Mouse (Mus musculus): ENCODE results near the gene Pno1. TPM values are rescaled to one million over a fixed set of nuclear protein-coding genes. Genes with fewer than 3 reads are reported as not detected.
A peak's percentile ranks its signal among the peaks of the same experiment; 100 is the strongest.

Pno1 gene
- polyA plus RNA-seq, 1 experiment: 1.7 TPM

- Histone ChIP-seq H3K27ac (ENCODE audit: insufficient read depth, low read length) (peak overlapping the region; percentile 62), H3K36me3 (ENCODE audit: control insufficient read depth, insufficient read depth, low read length) (no peaks in the 10 kb centered on the region), H3K4me3 (ENCODE audit: extremely low read depth, insufficient read depth, insufficient read length) (no peak overlapping the region), H3K27me3 (ENCODE audit: control insufficient read depth, insufficient read depth, low read length) (no peaks in the 10 kb centered on the region), H3K4me1 (ENCODE audit: control insufficient read depth, insufficient read depth, insufficient read length) (peaks cover 34% of the 10 kb centered on the region)
- 47% methylated on average over 7 of the region's 7 CpGs for WGBS
- TF ChIP-seq CTCF (IDR thresholded peaks at IDR 0.05; ENCODE audit: extremely low read depth, insufficient read depth, insufficient read length, insufficient replicate concordance): no peak
- peak; percentile 35 to 47 for DNase-seq (ENCODE audit: low read depth in 1 of 2, low spot score in 2 of 2)
Observed at GRCm38 (mm10) chr11:17166627-17167026, 44.7 kb downstream of the Pno1 start.

GRCm38 (mm10) chr11:17163956-17164355, 47.4 kb downstream of the Pno1 start:
- H3K27ac ChIP-seq (ENCODE audit: insufficient read depth, low read length): no peak overlapping the region
- DNase-seq (ENCODE audit: low read depth in 1 of 2, low spot score in 2 of 2): no peak
- no peak overlapping the region for H3K4me3 ChIP-seq (ENCODE audit: extremely low read depth, insufficient read depth, insufficient read length)
- H3K4me1 ChIP-seq (ENCODE audit: control insufficient read depth, insufficient read depth, insufficient read length): peaks cover 22% of the 10 kb centered on the region
- WGBS: 90% methylated on average over 1 of the region's 1 CpGs
- no peaks in the 10 kb centered on the region for H3K27me3 ChIP-seq (ENCODE audit: control insufficient read depth, insufficient read depth, low read length)
- TF ChIP-seq CTCF (IDR thresholded peaks at IDR 0.05; ENCODE audit: extremely low read depth, insufficient read depth, insufficient read length, insufficient replicate concordance): no peak
- no peak for TF ChIP-seq POLR2A (IDR thresholded peaks at IDR 0.05; ENCODE audit: low read depth, low read length)
- H3K36me3 ChIP-seq (ENCODE audit: control insufficient read depth, insufficient read depth, low read length): no peaks in the 10 kb centered on the region

GRCm38 (mm10) chr11:17160242-17160641, 51.1 kb downstream of the Pno1 start:
- whole genome bisulfite sequencing: under 1% methylated on average over 12 of the region's 12 CpGs
- Histone ChIP-seq H3K4me1 (ENCODE audit: control insufficient read depth, insufficient read depth, insufficient read length) (peaks cover 5% of the 10 kb centered on the region; the same call in 1 of the 2 replicates), H3K36me3 (ENCODE audit: control insufficient read depth, insufficient read depth, low read length) (no peaks in the 10 kb centered on the region), H3K4me3 (ENCODE audit: extremely low read depth, insufficient read depth, insufficient read length) (peak overlapping the region; percentile 96), H3K27me3 (ENCODE audit: control insufficient read depth, insufficient read depth, low read length) (no peaks in the 10 kb centered on the region), H3K27ac (ENCODE audit: insufficient read depth, low read length) (peak overlapping the region; percentile 88)
- no peak; the same call in 1 of the 2 replicates for TF ChIP-seq CTCF (IDR thresholded peaks at IDR 0.05; ENCODE audit: extremely low read depth, insufficient read depth, insufficient read length, insufficient replicate concordance)
- no peak for TF ChIP-seq POLR2A (IDR thresholded peaks at IDR 0.05; ENCODE audit: low read depth, low read length)
- DNase-seq (ENCODE audit: low read depth in 1 of 2, low spot score in 2 of 2): peak; percentile 33 to 45

GRCm38 (mm10) chr11:17159738-17160241, 51.6 kb downstream of the Pno1 start:
- Histone ChIP-seq H3K4me1 (ENCODE audit: control insufficient read depth, insufficient read depth, insufficient read length) (peaks cover 4% of the 10 kb centered on the region; the same call in 1 of the 2 replicates), H3K4me3 (ENCODE audit: extremely low read depth, insufficient read depth, insufficient read length) (peak overlapping the region; percentile 96), H3K27ac (ENCODE audit: insufficient read depth, low read length) (peak overlapping the region; percentile 88), H3K27me3 (ENCODE audit: control insufficient read depth, insufficient read depth, low read length) (no peaks in the 10 kb centered on the region), H3K36me3 (ENCODE audit: control insufficient read depth, insufficient read depth, low read length) (no peaks in the 10 kb centered on the region)
- WGBS: 2% methylated on average over 46 of the region's 46 CpGs
- TF ChIP-seq POLR2A (IDR thresholded peaks at IDR 0.05; ENCODE audit: low read depth, low read length) (no peak), CTCF (IDR thresholded peaks at IDR 0.05; ENCODE audit: extremely low read depth, insufficient read depth, insufficient read length, insufficient replicate concordance) (no peak)
- DNase-seq (ENCODE audit: low read depth in 1 of 2, low spot score in 2 of 2): peak in 1 of 2 experiments; percentile 36

- no peaks in the 10 kb centered on the region for H3K36me3 ChIP-seq (ENCODE audit: control insufficient read depth, insufficient read depth, low read length)
- under 1% methylated on average over 89 of the region's 89 CpGs for WGBS
Observed at GRCm38 (mm10) chr11:17158858-17159737, 52.3 kb downstream of the Pno1 start, which contains the start of gene Ppp3r1. Gene Ppp3r1 (plus strand): TSS chr11:17159263.

More at GRCm38 (mm10) chr11:17158858-17159737, 52.3 kb downstream of the Pno1 start, which contains the start of gene Ppp3r1:
- TF ChIP-seq CTCF (IDR thresholded peaks at IDR 0.05; ENCODE audit: extremely low read depth, insufficient read depth, insufficient read length, insufficient replicate concordance) (no peak), POLR2A (IDR thresholded peaks at IDR 0.05; ENCODE audit: low read depth, low read length) (peak; percentile 71)
- H3K4me1 ChIP-seq (ENCODE audit: control insufficient read depth, insufficient read depth, insufficient read length): peaks cover 2% of the 10 kb centered on the region; the same call in 1 of the 2 replicates
- peak within 1 kb of the TSS; percentile 96 for H3K4me3 ChIP-seq (ENCODE audit: extremely low read depth, insufficient read depth, insufficient read length)
- peak; percentile 79 to 97 for DNase-seq (ENCODE audit: low read depth in 1 of 2, low spot score in 2 of 2)
- H3K27ac ChIP-seq (ENCODE audit: insufficient read depth, low read length): peak within 1 kb of the TSS; percentile 91
- H3K27me3 ChIP-seq (ENCODE audit: control insufficient read depth, insufficient read depth, low read length): no peaks in the 10 kb centered on the region

Other genes with a start within 250 kb of the Pno1 start
- gene Cnrip1, start 160.0 kb downstream of the Pno1 start, polyA plus RNA-seq (2012; rRNA removed): 10.2 and 12.4 TPM in 2 replicates
- 10.2 and 11.2 TPM in 2 replicates for gene Plek, start 159.2 kb downstream of the Pno1 start, polyA plus RNA-seq (2012; rRNA removed)
- 25.6 and 29.7 TPM in 2 replicates for gene Ppp3r1, start 52.3 kb downstream of the Pno1 start, polyA plus RNA-seq (2012; rRNA removed)
- gene Wdr92, start 29.5 kb downstream of the Pno1 start, polyA plus RNA-seq (2012; rRNA removed): 3.5 and 4.5 TPM in 2 replicates
- 4.5 and 7.4 TPM in 2 replicates for gene C1d, start 46.0 kb upstream of the Pno1 start, polyA plus RNA-seq (2012; rRNA removed)

Measured in spleen, adult 2 months (tissue).